Mouse (Mus musculus): ENCODE measurements at regions not wholly inside any gene's neighbourhood (a gene's known extent, or its start where the extent isn't known, plus 50 kb on each side); places are given as distances from the start of the nearest gene placed in this dataset.

- H3K27ac ChIP-seq (ENCODE audit: insufficient read depth, low read depth, low read length, poor library complexity, severe bottlenecking), result no peak overlapping the region
- no peaks in the 10 kb centered on the region for H3K4me1 ChIP-seq (ENCODE audit: control insufficient read depth in 2 of 2, insufficient read depth in 2 of 2, low read length in 2 of 2, poor library complexity in 1 of 2)
- no peaks in the 10 kb centered on the region for H3K9me3 ChIP-seq (ENCODE audit: control insufficient read depth, insufficient read depth, low read depth, low read length)
- H3K36me3 ChIP-seq (ENCODE audit: control insufficient read depth, insufficient read depth, low read length, poor library complexity, severe bottlenecking), result no peaks in the 10 kb centered on the region
- no peak overlapping the region for H3K9ac ChIP-seq (ENCODE audit: insufficient read depth, low read depth, low read length, poor library complexity, severe bottlenecking)
- DNase-seq (ENCODE audit: low read depth, low spot score), result no peak
- no peak overlapping the region for H3K4me3 ChIP-seq (ENCODE audit: insufficient read depth in 1 of 2, low read depth in 1 of 2, low read length in 2 of 2, poor library complexity in 1 of 2, severe bottlenecking in 1 of 2)
- no peak for TF ChIP-seq CHD2 (IDR thresholded peaks at IDR 0.05; ENCODE audit: low read depth, low read length)
- TF ChIP-seq HCFC1 (IDR thresholded peaks at IDR 0.05; ENCODE audit: borderline replicate concordance, insufficient read depth, low read length), result no peak
- TF ChIP-seq MAFK (IDR thresholded peaks at IDR 0.05; ENCODE audit: insufficient read depth, low read depth, low read length), result no peak
- TF ChIP-seq ZNF384 (IDR thresholded peaks at IDR 0.05; ENCODE audit: low read depth, low read length), result no peak
- TF ChIP-seq ZC3H11A (IDR thresholded peaks at IDR 0.05; ENCODE audit: borderline replicate concordance, low read depth, low read length), result no peak
- in situ Hi-C loops (cut with MboI; ENCODE audit: low sequenced_read_pairs in 2 of 2, unreplicated experiment in 2 of 2), result no loop called here
These were observed 62.5 kb upstream of the Myb start for GRCm38 (mm10) chr10:21223104-21223910.

- H3K4me3 ChIP-seq (ENCODE audit: insufficient read depth in 1 of 2, low read depth in 1 of 2, low read length in 2 of 2, poor library complexity in 1 of 2, severe bottlenecking in 1 of 2), result no peak overlapping the region
- no peak for DNase-seq (ENCODE audit: low read depth, low spot score)
- H3K27ac ChIP-seq (ENCODE audit: insufficient read depth, low read depth, low read length, poor library complexity, severe bottlenecking), result no peak overlapping the region
- in situ Hi-C loops (cut with MboI; ENCODE audit: low sequenced_read_pairs in 2 of 2, unreplicated experiment in 2 of 2), result no loop called here
- TF ChIP-seq HCFC1 (IDR thresholded peaks at IDR 0.05; ENCODE audit: borderline replicate concordance, insufficient read depth, low read length), result no peak
- TF ChIP-seq ZC3H11A (IDR thresholded peaks at IDR 0.05; ENCODE audit: borderline replicate concordance, low read depth, low read length), result no peak
- TF ChIP-seq CHD2 (IDR thresholded peaks at IDR 0.05; ENCODE audit: low read depth, low read length), result no peak
- TF ChIP-seq MAFK (IDR thresholded peaks at IDR 0.05; ENCODE audit: insufficient read depth, low read depth, low read length), result no peak
- no peak for TF ChIP-seq ZNF384 (IDR thresholded peaks at IDR 0.05; ENCODE audit: low read depth, low read length)
- H3K4me1 ChIP-seq (ENCODE audit: control insufficient read depth in 2 of 2, insufficient read depth in 2 of 2, low read length in 2 of 2, poor library complexity in 1 of 2), result no peaks in the 10 kb centered on the region
- H3K9ac ChIP-seq (ENCODE audit: insufficient read depth, low read depth, low read length, poor library complexity, severe bottlenecking), result no peak overlapping the region
- no peaks in the 10 kb centered on the region for H3K9me3 ChIP-seq (ENCODE audit: control insufficient read depth, insufficient read depth, low read depth, low read length)
- H3K36me3 ChIP-seq (ENCODE audit: control insufficient read depth, insufficient read depth, low read length, poor library complexity, severe bottlenecking), result no peaks in the 10 kb centered on the region
These were observed 63.4 kb upstream of the Myb start for GRCm38 (mm10) chr10:21224229-21224628.

- no peak overlapping the region for H3K9ac ChIP-seq (ENCODE audit: insufficient read depth, low read depth, low read length, poor library complexity, severe bottlenecking)
- H3K9me3 ChIP-seq (ENCODE audit: control insufficient read depth, insufficient read depth, low read depth, low read length), result no peaks in the 10 kb centered on the region
- TF ChIP-seq HCFC1 (IDR thresholded peaks at IDR 0.05; ENCODE audit: borderline replicate concordance, insufficient read depth, low read length) (no peak), CHD2 (IDR thresholded peaks at IDR 0.05; ENCODE audit: low read depth, low read length) (no peak), MAFK (IDR thresholded peaks at IDR 0.05; ENCODE audit: insufficient read depth, low read depth, low read length) (no peak), ZC3H11A (IDR thresholded peaks at IDR 0.05; ENCODE audit: borderline replicate concordance, low read depth, low read length) (no peak), ZNF384 (IDR thresholded peaks at IDR 0.05; ENCODE audit: low read depth, low read length) (no peak)
- no peak overlapping the region for H3K4me3 ChIP-seq (ENCODE audit: insufficient read depth in 1 of 2, low read depth in 1 of 2, low read length in 2 of 2, poor library complexity in 1 of 2, severe bottlenecking in 1 of 2)
- H3K4me1 ChIP-seq (ENCODE audit: control insufficient read depth in 2 of 2, insufficient read depth in 2 of 2, low read length in 2 of 2, poor library complexity in 1 of 2), result no peaks in the 10 kb centered on the region
- no peak overlapping the region for H3K27ac ChIP-seq (ENCODE audit: insufficient read depth, low read depth, low read length, poor library complexity, severe bottlenecking)
- in situ Hi-C loops (cut with MboI; ENCODE audit: low sequenced_read_pairs in 2 of 2, unreplicated experiment in 2 of 2), result no loop called here
- H3K36me3 ChIP-seq (ENCODE audit: control insufficient read depth, insufficient read depth, low read length, poor library complexity, severe bottlenecking), result no peaks in the 10 kb centered on the region
- no peak for DNase-seq (ENCODE audit: low read depth, low spot score)
These were observed 65.4 kb upstream of the Myb start for GRCm38 (mm10) chr10:21226210-21226609.

- Histone ChIP-seq H3K9me3 (ENCODE audit: control insufficient read depth, insufficient read depth, low read depth, low read length) (no peaks in the 10 kb centered on the region), H3K4me3 (ENCODE audit: insufficient read depth in 1 of 2, low read depth in 1 of 2, low read length in 2 of 2, poor library complexity in 1 of 2, severe bottlenecking in 1 of 2) (no peak overlapping the region), H3K9ac (ENCODE audit: insufficient read depth, low read depth, low read length, poor library complexity, severe bottlenecking) (no peak overlapping the region), H3K4me1 (ENCODE audit: control insufficient read depth in 2 of 2, insufficient read depth in 2 of 2, low read length in 2 of 2, poor library complexity in 1 of 2) (no peaks in the 10 kb centered on the region), H3K36me3 (ENCODE audit: control insufficient read depth, insufficient read depth, low read length, poor library complexity, severe bottlenecking) (no peaks in the 10 kb centered on the region), H3K27ac (ENCODE audit: insufficient read depth, low read depth, low read length, poor library complexity, severe bottlenecking) (no peak overlapping the region)
- in situ Hi-C loops (cut with MboI; ENCODE audit: low sequenced_read_pairs in 2 of 2, unreplicated experiment in 2 of 2), result no loop called here
- no peak for DNase-seq (ENCODE audit: low read depth, low spot score)
- TF ChIP-seq ZNF384 (IDR thresholded peaks at IDR 0.05; ENCODE audit: low read depth, low read length) (no peak), HCFC1 (IDR thresholded peaks at IDR 0.05; ENCODE audit: borderline replicate concordance, insufficient read depth, low read length) (no peak)
These were observed 67.0 kb upstream of the Myb start for GRCm38 (mm10) chr10:21227764-21228163.

All from ES-E14 (cell line).